In the genomic region with DNA sequence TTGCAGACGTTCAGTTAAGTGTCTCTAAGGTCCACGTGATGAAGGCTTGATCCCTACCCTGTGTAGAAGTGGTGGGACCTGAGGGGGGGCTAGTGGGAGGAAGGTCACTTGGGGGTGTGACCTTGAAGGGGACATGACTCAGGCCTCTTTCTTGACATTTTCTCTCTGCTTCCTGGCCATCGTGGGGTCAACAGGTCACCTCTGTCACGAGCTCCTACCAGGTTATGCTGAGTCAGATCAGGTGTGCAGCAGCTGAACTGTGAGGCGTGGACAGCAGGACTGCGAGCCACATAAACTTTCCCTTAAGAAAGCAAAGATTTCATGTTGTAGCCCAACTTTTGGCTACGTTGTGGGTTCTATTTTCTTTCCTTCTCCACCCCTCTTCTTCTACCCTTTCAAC, we compare ENCODE assay signal across 22 mouse cellular contexts.
DNase-seq lines count a peak whose midpoint lies in the region; ATAC-seq and TF ChIP-seq lines count a peak whose summit lies in the region.
"Had no signal": no experiment of that assay in that cellular context is flagged by ENCODE, and none has a peak within 500 bp of the region (broad histone marks: within the 10 kb centered on the region; RNA-seq: fewer than 3 reads in every experiment).

No protein-coding gene starts in this region.

- no peak for TF ChIP-seq EP300 in lung, postnatal 0 days (IDR thresholded peaks at IDR 0.05)

- WGBS in kidney, embryonic 16.5 days, result 67% methylated on average over 7 of the region's 7 CpGs
- 73% methylated on average over 7 of the region's 7 CpGs for WGBS in lung, postnatal 0 days
- whole genome bisulfite sequencing in hindbrain, embryonic 13.5 days, result 88% methylated on average over 7 of the region's 7 CpGs

- H3K4me2 ChIP-seq in kidney, embryonic 16.5 days (replicated peaks; ENCODE audit: low read depth, low read length), result no peak overlapping the region
- H3K4me2 ChIP-seq in lung, postnatal 0 days (replicated peaks; ENCODE audit: low read depth, low read length), result no peak overlapping the region
- H3K4me2 ChIP-seq in hindbrain, embryonic 13.5 days, result no peak overlapping the region
- H3K4me2 ChIP-seq: embryonic facial prominence, embryonic 12.5 days; heart, embryonic 15.5 days; midbrain, embryonic 15.5 days; neural tube, embryonic 12.5 days had no signal

- no peak for ATAC-seq in kidney, embryonic 16.5 days (ENCODE audit: low FRiP score, low TSS enrichment)
- ATAC-seq in lung, postnatal 0 days, result peak; percentile 23; the same call in 1 of the 2 replicates
- ATAC-seq in hindbrain, embryonic 13.5 days (ENCODE audit: low FRiP score), result no peak
- ATAC-seq: forebrain, postnatal 0 days; hindbrain, postnatal 0 days; intestine, embryonic 16.5 days; midbrain, embryonic 15.5 days had no signal

- no peak for TF ChIP-seq CTCF in lung, postnatal 0 days (IDR thresholded peaks at IDR 0.05)

- intact Hi-C loops in gastrocnemius, postnatal 36 days (cut with DNase I), result no loop called here

- H3K36me3 ChIP-seq in kidney, embryonic 16.5 days (ENCODE audit: insufficient read depth, low read length), result no peaks in the 10 kb centered on the region
- H3K36me3 ChIP-seq in lung, postnatal 0 days (ENCODE audit: insufficient read depth, low read length), result no peaks in the 10 kb centered on the region
- no peaks in the 10 kb centered on the region for H3K36me3 ChIP-seq in hindbrain, embryonic 13.5 days
- H3K36me3 ChIP-seq: embryonic facial prominence, embryonic 12.5 days; heart, embryonic 15.5 days; midbrain, embryonic 15.5 days; neural tube, embryonic 12.5 days had no signal

- H3K27me3 ChIP-seq in kidney, embryonic 16.5 days (ENCODE audit: insufficient read depth, low read length), result no peaks in the 10 kb centered on the region
- H3K27me3 ChIP-seq in lung, postnatal 0 days (replicated peaks; ENCODE audit: insufficient read depth, low read length), result no peaks in the 10 kb centered on the region
- H3K27me3 ChIP-seq in hindbrain, embryonic 13.5 days, result no peaks in the 10 kb centered on the region
- H3K27me3 ChIP-seq: embryonic facial prominence, embryonic 12.5 days; heart, embryonic 15.5 days; midbrain, embryonic 15.5 days; neural tube, embryonic 12.5 days had no signal

- no peak overlapping the region for H3K4me3 ChIP-seq in kidney, embryonic 16.5 days (ENCODE audit: low read length)
- H3K4me3 ChIP-seq in lung, postnatal 0 days (ENCODE audit: low read depth, low read length), result no peak overlapping the region
- no peak overlapping the region for H3K4me3 ChIP-seq in hindbrain, embryonic 13.5 days
- H3K4me3 ChIP-seq: embryonic facial prominence, embryonic 12.5 days; heart, embryonic 15.5 days; midbrain, embryonic 15.5 days; neural tube, embryonic 12.5 days had no signal

- H3K27ac ChIP-seq in kidney, embryonic 16.5 days (ENCODE audit: low read length), result no peak overlapping the region
- no peak overlapping the region for H3K27ac ChIP-seq in lung, postnatal 0 days (ENCODE audit: low read length)
- no peak overlapping the region for H3K27ac ChIP-seq in hindbrain, embryonic 13.5 days
- H3K27ac ChIP-seq: embryonic facial prominence, embryonic 12.5 days; hindbrain, postnatal 0 days; midbrain, embryonic 15.5 days; neural tube, embryonic 12.5 days had no signal

- H3K9me3 ChIP-seq in kidney, embryonic 16.5 days (ENCODE audit: low read length), result no peaks in the 10 kb centered on the region
- H3K9me3 ChIP-seq in lung, postnatal 0 days (ENCODE audit: low read length), result no peaks in the 10 kb centered on the region
- no peaks in the 10 kb centered on the region for H3K9me3 ChIP-seq in hindbrain, embryonic 13.5 days
- H3K9me3 ChIP-seq: embryonic facial prominence, embryonic 12.5 days; heart, embryonic 15.5 days; midbrain, embryonic 15.5 days; neural tube, embryonic 12.5 days had no signal

- peak; percentile 42 for DNase-seq in kidney, adult 18-20 months
- no peak for DNase-seq in lung, postnatal 0 days (ENCODE audit: low spot score)
- no peak for DNase-seq in lung, postnatal 25 days (ENCODE audit: low spot score)
- DNase-seq in R1 (ENCODE audit: low read depth, low spot score), result peak; percentile 10
- DNase-seq in thymus, postnatal 14 days, result peak; percentile 20
- no peak for DNase-seq in gastrocnemius, postnatal 36 days
- DNase-seq: adrenal gland, postnatal 14 days; cerebellum, adult 2 months; cerebellum, postnatal 25 days; forebrain, postnatal 0 days; gastrocnemius, postnatal 25 days; layer of hippocampus, postnatal 36 days; retina, postnatal 1 day; right cerebral cortex, postnatal 25 days had no signal

- H3K9ac ChIP-seq in kidney, embryonic 16.5 days (replicated peaks; ENCODE audit: low read length), result no peak overlapping the region
- H3K9ac ChIP-seq in lung, postnatal 0 days (replicated peaks; ENCODE audit: low read depth), result no peak overlapping the region
- no peak overlapping the region for H3K9ac ChIP-seq in hindbrain, embryonic 13.5 days
- H3K9ac ChIP-seq: embryonic facial prominence, embryonic 12.5 days; forebrain, postnatal 0 days; heart, embryonic 15.5 days; midbrain, embryonic 15.5 days; neural tube, embryonic 12.5 days had no signal

- 0 out of 2 replicates have a peak, but pooled peaks cover 6% of the 10 kb centered on the region for H3K4me1 ChIP-seq in kidney, embryonic 16.5 days (ENCODE audit: insufficient read depth, low read length)
- no peaks in the 10 kb centered on the region for H3K4me1 ChIP-seq in lung, postnatal 0 days (ENCODE audit: insufficient read depth, low read depth, low read length)
- peaks cover 11% of the 10 kb centered on the region for H3K4me1 ChIP-seq in hindbrain, embryonic 13.5 days (replicated peaks)
- H3K4me1 ChIP-seq: embryonic facial prominence, embryonic 12.5 days had no signal

Comparison
In these comparisons a context has a peak if more than half of its experiments do, and no peak if none do; other contexts are left out.
1. DNase-seq: peak in kidney, adult 18-20 months (single experiment), R1 (single experiment) and thymus, postnatal 14 days (single experiment); none in lung, postnatal 0 days (single experiment), lung, postnatal 25 days (single experiment) and gastrocnemius, postnatal 36 days (0 of 2).